Comparison of ENCODE assay signal across 23 mouse cellular contexts in genomic region chr4:69968424-69968823, GRCm38 (mm10).
"Had no signal": no experiment of that assay in that cellular context is flagged by ENCODE, and none has a peak within 500 bp of the region (broad histone marks: within the 10 kb centered on the region; RNA-seq: fewer than 3 reads in every experiment).

No protein-coding gene starts in this region.

- H3K9me3 ChIP-seq: kidney, embryonic 15.5 days; limb, embryonic 10.5 days; limb, embryonic 13.5 days; liver, embryonic 12.5 days; liver, embryonic 15.5 days; lung, embryonic 15.5 days; neural tube, embryonic 12.5 days; neural tube, embryonic 15.5 days had no signal

- H3K9ac ChIP-seq: kidney, embryonic 15.5 days; limb, embryonic 13.5 days; liver, embryonic 12.5 days; liver, embryonic 15.5 days; lung, embryonic 15.5 days; neural tube, embryonic 12.5 days; neural tube, embryonic 15.5 days had no signal

- H3K4me1 ChIP-seq: kidney, embryonic 15.5 days; limb, embryonic 13.5 days; liver, embryonic 12.5 days; liver, embryonic 15.5 days; lung, embryonic 15.5 days; megakaryocyte, embryonic 14.5 days; neural tube, embryonic 12.5 days; neural tube, embryonic 15.5 days had no signal

- ATAC-seq: liver, embryonic 12.5 days had no signal

- H3K4me3 ChIP-seq: kidney, embryonic 15.5 days; limb, embryonic 10.5 days; limb, embryonic 13.5 days; liver, embryonic 12.5 days; liver, embryonic 15.5 days; lung, embryonic 15.5 days; megakaryocyte, embryonic 14.5 days; neural tube, embryonic 12.5 days; neural tube, embryonic 15.5 days had no signal

- H3K27ac ChIP-seq: kidney, embryonic 15.5 days; limb, embryonic 10.5 days; limb, embryonic 13.5 days; liver, embryonic 12.5 days; liver, embryonic 15.5 days; lung, embryonic 15.5 days; neural tube, embryonic 12.5 days; neural tube, embryonic 15.5 days; stomach, postnatal 0 days had no signal

- DNase-seq: kidney, adult 8-10 months; kidney, postnatal 10 days; kidney, postnatal 36 days; liver; lung, adult 18-20 months; lung, postnatal 10 days; lung, postnatal 36 days; right cerebral cortex, adult 18-20 months; right cerebral cortex, postnatal 14 days; right cerebral cortex, postnatal 4 days; thymus, adult 2 months; thymus, postnatal 14 days; thymus, postnatal 4 days had no signal

- H3K4me2 ChIP-seq: kidney, embryonic 15.5 days; limb, embryonic 13.5 days; liver, embryonic 12.5 days; liver, embryonic 15.5 days; lung, embryonic 15.5 days; neural tube, embryonic 12.5 days; neural tube, embryonic 15.5 days had no signal

- H3K36me3 ChIP-seq: kidney, embryonic 15.5 days; limb, embryonic 10.5 days; limb, embryonic 13.5 days; liver, embryonic 12.5 days; liver, embryonic 15.5 days; lung, embryonic 15.5 days; neural tube, embryonic 12.5 days; neural tube, embryonic 15.5 days had no signal

- H3K27me3 ChIP-seq: kidney, embryonic 15.5 days; limb, embryonic 13.5 days; liver, embryonic 12.5 days; liver, embryonic 15.5 days; lung, embryonic 15.5 days; megakaryocyte, embryonic 14.5 days; neural tube, embryonic 12.5 days; neural tube, embryonic 15.5 days had no signal
